Mouse (Mus musculus): ENCODE measurements at regions not wholly inside any gene's neighbourhood (a gene's known extent, or its start where the extent isn't known, plus 50 kb on each side); places are given as distances from the start of the nearest gene placed in this dataset.

DNA sequence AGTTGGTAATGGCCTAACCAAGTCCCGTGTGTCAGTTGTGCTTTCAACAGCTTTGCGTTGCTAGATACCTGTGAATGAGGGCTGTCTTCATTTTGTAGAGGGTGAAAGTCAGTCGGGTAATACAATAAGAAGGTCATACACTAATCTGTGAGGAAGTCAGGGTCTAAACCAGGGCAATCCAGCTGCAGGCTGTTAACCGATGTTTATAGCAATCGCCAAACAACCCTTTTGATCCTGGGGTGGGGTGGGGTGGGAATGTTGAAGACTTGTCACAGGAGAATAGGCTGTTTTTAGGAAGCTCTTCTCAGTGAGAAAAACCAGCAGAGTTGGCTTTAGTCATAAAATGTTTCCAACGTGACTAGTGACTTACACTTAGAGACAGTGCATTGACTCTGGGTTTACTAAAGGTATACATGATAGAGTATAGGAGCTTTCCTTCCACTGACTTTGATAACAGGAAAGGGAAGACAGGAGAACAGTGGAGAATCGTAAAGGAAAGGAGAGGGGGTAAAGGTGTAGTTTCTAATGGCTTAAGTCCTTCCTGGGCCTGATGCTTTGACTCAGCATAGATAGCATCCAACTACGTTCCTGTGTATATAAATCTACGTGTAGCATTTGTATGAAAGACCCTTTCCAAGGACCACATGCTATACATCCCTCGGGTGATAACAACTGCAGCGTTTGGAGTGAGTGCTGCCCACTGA, 211.6 kb downstream of the Enc1 start:
- DNase-seq (ENCODE audit: low spot score in 2 of 2), result no peak

DNA sequence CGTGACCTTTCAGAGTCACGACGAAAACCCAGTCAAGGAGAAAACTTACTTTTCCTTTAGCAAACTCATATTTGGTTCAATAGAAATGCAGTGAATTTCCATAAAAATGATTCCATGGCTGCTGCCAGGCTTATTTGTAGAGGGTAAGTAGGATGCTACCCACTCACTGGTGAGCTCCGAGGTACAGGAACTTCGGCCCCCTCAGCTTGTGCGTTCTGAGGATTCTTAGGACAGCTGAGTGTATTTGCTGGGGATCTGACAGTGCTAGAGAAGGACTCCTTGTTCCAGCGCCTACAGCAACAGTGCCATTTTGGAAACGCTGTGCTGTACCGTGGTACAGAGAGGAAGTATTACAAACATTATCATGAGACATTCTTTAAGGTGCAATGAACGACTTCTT, 210.4 kb downstream of the Enc1 start:
- DNase-seq (ENCODE audit: low spot score in 2 of 2), result no peak

DNA sequence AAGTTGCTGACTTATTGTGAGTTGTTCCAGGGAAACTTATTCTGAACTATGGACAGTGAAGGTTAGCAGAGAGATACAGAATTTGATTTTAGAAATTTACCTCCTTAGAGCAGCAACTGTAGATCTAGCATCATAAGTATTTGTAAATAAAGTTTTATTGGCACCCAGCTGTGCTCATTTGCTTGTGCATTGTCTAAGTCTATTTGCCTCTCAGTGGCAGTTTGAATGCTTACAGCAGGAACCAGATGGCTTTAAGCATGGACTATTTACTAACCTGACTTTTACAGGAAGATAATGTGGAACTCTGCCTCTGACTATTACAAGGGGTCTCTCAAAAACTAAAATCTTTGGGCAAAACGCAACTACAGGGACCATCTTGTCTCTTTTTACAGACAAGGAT, 207.2 kb downstream of the Enc1 start:
- DNase-seq (ENCODE audit: low spot score in 2 of 2), result no peak

DNA sequence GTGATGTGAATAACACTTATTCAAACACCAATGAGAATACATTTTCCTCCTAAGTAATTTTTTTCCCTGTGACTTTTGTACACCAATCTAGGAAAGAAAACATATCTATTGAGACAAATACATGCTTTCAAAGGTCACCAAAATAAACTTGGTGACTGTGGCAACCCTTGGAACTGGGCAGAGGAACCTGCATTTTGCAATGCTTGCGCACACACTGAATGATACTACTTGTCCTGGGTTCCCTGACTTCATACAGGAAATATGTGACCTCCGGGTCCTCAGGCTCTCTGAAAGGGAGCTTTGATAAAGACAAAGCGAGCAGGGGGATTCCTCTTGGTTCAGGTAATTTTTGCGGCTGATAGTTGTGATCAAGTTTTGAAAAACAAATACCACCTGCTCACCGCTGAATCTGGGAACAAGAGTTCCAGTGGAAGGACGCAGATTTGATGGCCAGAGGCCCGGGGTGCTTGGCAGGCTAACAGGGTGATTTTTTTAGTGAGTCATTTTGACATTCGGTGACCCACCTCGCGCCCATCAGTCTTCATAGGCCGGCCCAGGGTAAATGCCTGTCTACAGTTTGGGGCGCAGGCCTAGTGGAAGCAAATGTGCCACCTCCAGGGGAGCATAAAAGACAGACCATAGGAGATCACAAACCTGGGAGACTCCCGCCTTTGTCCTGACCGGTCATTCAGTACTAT, 203.0 kb downstream of the Enc1 start:
- DNase-seq (ENCODE audit: low spot score in 2 of 2), result no peak

DNA sequence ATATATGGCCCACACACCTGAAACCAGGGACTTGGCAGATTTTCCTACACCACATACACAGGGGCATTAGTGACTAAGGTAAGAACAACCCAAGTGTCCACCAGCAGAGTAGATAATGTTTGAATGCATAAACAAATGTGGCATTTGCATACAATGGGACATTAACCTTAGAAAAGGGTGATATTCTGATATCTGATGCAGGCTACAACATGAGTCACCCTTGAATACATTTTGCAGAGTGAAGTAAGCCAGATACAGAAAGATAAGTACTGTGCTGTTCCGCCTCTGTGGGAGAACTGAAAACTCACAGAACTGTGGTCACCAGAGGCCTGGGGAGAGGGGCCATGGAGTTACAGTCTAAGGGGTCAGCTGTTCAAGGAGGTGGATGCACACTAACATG, 201.9 kb downstream of the Enc1 start:
- no peak for DNase-seq (ENCODE audit: low spot score in 2 of 2)

DNA sequence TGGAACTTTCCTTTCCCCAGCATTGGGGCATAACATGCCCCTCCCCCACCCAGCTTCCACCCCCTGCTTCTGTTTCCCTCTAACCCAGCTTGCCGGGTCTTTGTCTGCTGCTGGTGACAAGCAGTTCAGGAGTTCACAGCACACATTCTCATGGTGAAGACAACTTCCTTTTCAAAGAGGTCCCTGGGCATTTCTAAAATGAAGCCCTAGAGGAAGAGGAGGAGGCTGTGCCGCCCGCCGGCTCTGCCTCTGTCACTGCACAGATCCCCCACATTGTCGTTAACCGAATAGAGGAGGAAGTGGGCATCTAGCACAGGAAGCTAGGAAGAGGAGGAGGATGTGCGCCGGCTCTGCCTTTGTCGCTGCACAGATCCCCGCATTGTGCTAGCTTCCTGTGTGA, 201.4 kb downstream of the Enc1 start:
- DNase-seq (ENCODE audit: low spot score in 2 of 2), result no peak

DNA sequence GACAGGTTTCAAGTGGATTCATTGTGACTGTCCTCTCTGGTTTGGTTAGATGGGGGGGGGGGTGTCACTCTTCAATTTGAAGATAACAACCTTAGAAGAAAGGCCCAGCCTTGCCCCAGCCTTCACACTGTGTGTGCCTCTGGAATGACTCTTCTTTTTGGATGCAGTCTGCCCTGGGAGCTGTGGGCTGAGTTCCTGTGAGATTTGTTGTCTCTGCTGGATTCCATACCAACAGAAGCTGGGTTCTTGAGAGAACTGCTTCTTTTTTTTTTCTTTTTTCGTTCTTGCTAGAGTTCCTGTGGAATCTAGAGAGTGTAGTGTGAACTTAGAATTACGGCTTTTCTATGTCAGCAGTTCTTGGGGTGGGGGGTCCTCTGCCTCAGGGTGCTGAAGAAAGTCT, 200.9 kb downstream of the Enc1 start:
- DNase-seq (ENCODE audit: low spot score in 2 of 2), result no peak

DNA sequence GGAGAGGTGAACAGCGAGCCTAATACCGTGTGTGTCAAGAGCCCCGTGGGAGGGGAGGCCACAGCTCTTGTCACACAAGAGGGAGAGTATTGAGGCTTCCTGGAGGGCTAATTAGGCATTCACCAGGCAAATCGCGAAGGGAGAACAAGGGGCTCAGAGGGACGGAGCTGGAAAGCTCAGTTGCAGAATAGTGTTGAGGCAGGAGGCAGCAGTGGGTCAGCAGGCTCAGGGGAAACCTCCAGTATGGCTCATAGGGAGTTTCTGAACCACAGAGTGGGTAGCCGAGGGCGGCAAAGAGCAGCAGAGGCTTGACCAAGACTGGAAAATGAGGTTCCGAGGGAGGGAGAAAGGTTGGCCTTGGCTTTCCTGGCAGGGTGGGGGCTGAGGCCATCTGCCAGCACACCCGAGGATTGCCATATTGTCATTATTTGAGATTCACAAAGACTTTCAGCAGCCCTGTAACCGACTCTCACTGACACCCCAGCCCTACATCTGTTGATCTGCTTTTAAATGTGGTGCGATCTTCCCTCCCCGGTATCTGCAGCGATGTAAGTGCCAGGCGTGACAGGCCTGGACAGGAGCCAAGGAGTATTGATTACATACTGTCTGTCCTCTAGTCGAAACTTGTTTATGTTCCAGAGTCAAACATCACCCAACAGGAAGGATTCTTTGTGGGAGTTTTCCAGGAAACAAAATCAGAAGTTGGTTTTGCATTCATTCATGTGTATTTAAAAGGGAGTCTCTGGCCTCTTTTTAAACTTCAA, 198.5 kb downstream of the Enc1 start:
- no peak for DNase-seq (ENCODE audit: low spot score in 2 of 2)

DNA sequence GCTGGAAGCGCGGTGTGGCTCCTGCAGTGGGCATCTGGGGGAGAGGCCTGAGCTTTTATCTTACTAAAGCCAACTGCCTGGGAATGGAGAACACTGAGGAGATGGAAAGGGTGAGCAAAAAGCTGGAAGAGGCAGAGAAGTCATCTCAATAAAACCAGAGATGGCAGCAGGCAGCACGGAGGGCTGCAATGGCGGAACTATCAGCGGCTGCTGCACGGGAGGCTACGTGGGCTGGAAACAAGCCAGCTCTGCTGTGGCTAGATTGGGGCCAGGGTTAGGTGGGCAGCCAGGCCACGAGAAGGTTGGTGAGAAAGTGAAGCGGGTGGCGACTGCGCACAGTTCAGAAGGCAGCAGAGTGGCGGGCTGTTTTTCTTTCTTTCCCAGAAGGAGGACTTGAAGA, 197.8 kb downstream of the Enc1 start:
- DNase-seq (ENCODE audit: low spot score in 2 of 2), result no peak

DNA sequence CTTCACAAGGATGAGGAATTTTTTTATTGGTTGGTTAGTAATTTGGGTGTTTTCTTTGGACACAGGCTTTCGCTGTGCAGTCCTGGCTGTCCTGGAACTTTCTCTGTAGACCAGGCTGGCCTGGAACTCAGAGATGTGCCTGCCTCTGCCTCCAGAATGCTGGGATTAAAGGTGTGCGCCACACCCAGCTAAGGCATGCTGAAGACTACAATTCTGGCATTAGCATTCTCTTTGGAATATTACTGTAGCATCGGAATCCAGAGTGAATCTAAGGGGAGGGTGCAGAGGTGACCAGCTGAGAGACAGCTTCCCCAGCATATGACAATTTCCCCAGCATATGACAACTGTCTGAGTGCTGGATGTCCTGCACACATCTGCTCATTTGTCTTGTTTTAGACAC, 197.4 kb downstream of the Enc1 start:
- no peak for DNase-seq (ENCODE audit: low spot score in 2 of 2)

DNA sequence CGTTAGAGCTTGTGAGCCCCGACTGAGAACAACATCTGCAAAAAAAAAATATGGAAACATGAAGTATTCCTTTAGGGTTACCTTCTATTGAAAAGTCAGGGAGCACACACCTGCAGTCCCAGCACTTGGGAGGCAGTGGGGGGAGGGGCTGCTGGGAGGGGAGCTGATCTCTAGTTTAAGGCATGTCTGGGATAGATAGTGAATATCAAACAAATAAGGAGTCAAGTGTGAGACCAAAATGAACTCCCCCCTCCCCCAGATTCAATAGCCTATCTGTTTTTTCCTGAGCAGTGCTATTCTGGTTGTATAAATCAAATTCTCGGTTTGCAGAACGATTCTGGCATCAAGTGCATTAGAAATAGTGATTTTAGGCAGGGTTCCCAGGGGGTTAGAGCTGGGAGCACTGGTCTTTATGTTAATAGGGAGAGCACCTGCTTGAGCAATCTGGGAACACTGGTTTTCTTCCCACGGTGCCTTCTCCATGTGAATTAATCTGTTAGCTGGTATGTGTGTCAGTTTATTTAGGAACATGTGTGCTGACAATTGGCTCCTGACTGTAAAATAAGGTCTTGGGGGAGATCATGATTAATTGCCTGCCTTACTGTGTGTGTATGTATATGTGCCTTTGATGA, 195.9 kb downstream of the Enc1 start:
- no peak for DNase-seq (ENCODE audit: low spot score in 2 of 2)

DNA sequence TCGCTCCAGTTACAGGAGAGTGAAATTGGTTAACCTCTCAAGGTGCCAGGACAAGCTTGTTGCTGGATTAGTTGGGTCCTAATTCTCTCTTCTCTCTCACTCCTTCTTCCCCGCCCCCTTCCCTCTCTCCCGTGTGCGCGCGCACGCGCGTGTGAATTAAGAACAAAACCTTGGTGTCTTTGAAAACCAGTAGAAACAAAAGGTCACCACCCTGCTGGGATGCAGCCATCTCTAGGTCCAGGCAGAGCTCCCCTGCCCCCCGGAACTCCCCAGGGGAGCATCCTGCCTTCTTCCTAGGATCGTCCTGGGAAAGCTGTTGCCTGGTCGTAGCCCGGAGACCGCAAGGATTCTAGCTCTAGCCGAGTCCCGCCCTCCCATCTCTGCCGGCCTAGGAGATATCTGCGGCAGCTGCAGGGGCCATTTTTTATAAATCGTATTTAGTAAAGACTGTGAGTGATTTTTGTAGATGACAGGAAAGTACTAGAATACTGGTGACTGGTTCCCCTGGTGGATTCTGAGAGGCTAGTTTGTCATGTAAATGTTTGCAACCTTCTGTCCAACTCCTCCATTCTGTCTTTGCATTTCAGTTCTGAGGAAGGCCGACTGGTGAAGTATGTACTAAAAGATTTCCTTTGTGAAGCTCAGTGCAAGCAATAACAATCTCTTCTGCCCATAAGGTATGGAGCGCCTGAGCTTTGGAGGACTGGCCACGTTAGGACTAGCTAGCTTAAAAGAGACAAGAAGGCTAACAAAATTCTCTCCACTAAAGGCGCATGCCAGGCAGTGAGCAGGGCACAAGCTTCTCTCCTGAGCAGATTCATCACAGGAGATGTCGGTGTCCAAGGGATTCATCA, 195.2 kb downstream of the Enc1 start:
- peak in 1 of 2 experiments; percentile 68 for DNase-seq (ENCODE audit: low spot score in 2 of 2)

DNA sequence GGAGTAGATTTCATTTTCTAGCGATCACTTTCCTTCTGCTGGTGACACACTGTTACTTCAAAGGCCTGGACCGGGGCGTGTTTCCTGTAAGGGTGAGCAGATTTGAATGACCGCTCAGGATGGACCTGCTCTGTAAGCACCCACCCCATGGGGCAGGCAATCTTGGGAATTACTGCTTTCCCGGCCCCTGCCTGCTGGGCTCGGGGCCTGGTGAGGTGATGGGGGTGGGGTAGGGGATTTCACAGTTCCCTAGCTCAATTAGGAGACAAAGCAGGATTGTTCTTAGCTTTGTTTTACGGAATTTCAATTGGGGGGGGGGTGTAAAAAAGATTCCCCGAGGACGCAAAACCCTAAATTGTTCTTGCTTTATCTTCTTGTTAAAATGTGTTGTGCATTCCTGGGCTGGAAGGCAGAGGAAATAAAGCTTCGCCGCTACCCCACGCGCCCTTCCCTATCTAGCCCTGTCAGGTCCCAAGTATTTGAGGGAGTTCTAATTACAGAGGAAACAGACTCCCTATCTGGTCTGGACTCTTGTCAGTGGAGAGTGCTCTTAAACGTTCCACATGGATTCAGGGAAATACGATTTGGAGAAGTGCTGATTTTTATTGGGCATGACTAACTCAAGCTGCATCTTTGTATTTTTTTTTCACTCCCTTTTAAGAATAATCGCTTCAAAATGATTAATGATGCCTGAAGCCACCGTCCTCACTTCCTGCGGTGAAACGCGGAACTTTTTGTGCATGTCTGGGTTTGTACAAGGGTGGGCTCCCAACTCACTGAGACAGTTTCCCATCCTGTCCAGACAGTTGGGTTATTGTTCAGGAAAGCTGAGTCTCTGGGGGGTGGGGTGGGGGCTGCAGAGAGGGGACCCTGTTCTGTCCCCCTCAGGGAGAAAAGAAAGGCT, 194.3 kb downstream of the Enc1 start:
- no peak for DNase-seq (ENCODE audit: low spot score in 2 of 2)

DNA sequence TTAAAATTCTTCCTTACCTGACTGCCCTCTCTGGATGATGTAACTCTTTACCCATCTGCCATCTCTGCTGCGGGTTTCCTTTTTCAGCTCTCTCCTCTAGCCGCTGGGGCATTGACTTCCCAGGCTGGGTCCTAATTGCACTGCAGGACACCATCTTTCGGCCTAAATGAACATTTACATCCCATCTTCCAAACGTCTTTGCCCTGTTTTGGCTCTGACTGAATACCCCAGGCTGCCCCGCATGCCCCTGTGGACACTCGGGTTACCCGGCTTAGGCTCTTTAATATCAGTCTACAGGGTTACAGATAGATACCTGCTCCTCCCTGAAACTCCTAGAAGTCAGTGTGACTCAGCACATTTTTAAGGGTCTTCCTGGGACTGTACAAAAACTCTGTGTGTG, 193.3 kb downstream of the Enc1 start:
- DNase-seq (ENCODE audit: low spot score in 2 of 2), result no peak

DNA sequence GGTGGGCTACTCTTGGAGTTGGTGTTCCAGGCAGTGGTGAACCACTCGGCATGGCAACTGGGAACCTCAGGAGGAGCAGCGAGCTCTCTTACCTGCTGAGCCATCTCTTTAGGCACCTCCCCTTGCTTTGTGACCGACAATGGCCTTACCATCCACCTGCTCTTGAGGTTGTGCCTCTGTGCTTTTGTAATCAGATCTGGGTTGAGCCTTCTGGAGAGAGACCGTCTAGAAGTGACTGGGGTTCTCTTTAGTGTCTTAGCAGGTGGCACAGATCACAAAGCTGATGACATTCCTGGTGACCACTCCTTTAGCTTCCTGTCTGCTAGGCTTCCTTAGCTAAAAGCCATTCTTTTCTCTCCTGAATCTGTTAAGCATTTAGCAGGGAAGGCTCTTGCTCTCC, 191.7 kb downstream of the Enc1 start:
- no peak for DNase-seq (ENCODE audit: low spot score in 2 of 2)

DNA sequence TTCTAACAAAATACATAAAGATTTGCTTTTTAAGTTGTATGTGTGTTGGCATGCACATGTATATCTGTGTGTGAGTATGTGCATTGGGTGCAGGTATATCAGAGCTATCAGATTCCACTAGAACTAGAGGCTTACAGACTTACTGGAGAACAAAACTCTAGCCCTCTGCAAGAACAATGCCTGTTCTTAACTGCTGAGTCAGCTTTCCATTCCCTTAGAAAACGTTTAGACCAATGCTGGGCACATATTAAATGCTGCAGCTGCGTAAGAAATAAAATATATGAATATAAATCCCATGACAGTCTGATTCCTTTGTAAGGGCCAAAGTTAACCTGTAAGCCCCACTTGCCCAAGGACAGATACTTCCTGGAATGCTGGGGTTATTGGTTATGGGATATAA, 190.0 kb downstream of the Enc1 start:
- no peak for DNase-seq (ENCODE audit: low spot score in 2 of 2)

DNA sequence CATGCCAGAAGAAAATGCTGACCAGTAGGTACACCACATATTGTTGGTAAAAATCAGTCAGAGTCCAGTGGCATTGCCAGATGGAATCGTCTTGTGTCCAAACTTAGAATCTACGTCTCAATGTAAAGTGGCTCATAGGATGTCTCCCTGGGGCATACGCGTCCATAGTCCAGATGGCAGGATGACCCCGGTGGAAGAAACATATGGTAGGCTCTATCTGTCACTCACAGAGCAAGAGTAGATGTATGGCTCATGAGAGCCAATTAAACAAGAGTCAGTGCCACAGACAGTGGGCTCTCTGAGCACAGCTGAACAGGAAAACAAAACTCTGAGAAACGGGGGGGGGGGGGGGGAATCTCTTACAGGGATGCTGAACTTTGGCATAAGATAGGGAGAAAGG, 187.3 kb downstream of the Enc1 start:
- no peak for DNase-seq (ENCODE audit: low spot score in 2 of 2)

DNA sequence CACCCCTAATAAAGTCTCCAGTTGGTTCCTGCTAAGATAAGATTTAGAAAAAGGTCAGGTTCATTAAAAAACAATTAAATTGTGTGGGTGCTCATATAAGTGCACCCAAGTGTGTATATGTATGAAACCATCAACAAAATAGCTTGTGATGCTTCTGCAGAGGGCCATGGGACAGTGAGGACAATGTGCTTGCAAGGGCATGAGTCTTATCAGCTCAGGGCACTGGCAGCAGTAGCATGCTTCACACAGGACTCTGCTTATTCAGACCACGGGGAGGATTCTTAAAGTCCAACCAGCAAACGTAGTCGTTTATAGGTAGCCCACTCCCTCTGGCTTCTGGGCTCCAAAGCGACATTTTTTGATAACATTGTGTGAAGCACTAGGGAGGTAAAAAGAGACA, 186.6 kb downstream of the Enc1 start:
- DNase-seq (ENCODE audit: low spot score in 2 of 2), result no peak

DNA sequence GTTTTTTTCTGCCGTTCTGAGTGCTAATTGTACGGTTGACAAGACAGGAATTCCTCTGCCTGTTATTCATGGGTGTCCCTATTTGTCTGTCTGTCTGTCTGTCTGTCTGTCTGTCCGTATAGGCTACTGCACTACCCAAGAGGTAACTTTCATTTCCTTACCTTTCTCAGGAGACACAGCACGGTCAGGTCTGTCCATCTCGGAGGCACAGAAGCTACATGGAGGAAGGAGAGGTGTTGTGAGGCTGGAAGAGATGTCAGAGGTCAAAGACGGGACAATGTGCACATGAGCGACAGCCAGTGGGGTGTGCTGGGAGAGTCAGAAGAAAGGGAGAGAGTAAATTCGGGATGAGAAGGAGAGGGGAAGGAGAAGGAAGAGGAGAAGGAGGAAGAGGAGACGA, 184.8 kb downstream of the Enc1 start:
- no peak for DNase-seq (ENCODE audit: low spot score in 2 of 2)

DNA sequence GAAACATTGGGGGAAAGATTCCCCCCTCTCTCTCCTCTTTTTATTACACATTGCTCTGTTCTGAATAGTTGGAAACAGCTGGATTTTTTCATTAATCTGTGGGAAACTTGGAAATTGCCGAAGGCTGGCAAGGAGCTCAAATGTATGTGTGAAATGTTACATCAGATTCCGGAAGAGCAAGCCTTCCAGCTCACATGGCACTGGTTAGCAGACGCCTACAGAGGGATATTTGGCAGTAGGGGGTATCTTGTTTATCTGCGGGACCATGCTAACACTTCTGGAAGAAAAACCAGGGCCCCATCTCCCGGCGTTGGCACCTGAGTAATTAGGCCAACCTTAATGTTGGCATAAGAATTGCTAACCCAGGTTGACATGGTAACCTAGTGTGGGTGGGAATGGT, 183.0 kb downstream of the Enc1 start:
- DNase-seq (ENCODE audit: low spot score in 2 of 2), result no peak
